Mouse (Mus musculus): ENCODE data around the gene Mettl18.

DNA sequence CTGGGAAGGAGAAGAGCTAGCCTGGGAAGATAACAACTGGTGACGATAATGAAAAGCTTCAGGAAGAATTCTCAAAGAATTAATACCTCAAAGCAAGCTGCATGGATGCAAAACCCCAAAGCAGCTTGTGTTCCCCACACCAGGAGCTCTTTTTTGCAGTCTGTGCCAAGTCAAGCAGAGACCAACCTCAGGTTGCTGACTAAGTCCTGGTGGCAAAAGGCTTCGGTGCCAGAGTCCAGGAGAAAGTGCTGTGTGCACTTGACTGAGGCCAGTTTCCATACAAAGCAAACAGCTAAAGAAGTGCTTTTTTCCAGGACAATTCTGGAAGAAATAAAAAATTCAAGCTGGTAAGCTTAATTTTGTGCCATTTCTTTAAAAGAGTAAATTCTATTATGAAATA lies 41.3 kb upstream of the Mettl18 start:
- TF ChIP-seq GATA1 (IDR thresholded peaks at IDR 0.05; ENCODE audit: borderline replicate concordance, low read length) (no peak), FLI1 (IDR thresholded peaks at IDR 0.05; ENCODE audit: low read length) (no peak)
